Mouse (Mus musculus) forebrain, embryonic 10.5 days (tissue): ENCODE measurements around the gene Ssb. TPM values are rescaled to one million over a fixed set of nuclear protein-coding genes. Genes with fewer than 3 reads are reported as not detected.

Experiments
- DNase-seq: peaks from one replicate; pipeline ENCODE4 v3.0.0-alpha.2; 2017; ENCODE audit warnings: low spot score; ENCODE audit errors: extremely low spot score
- H3K27ac ChIP-seq: fragments of 300-500 bp; sonication (generic); 2 replicates; pipeline ENCODE4 v1.5.1; 2016; ENCODE audit warnings: mild to moderate bottlenecking
- H3K27me3 ChIP-seq: fragments of 300-500 bp; sonication (generic); 2 replicates; pipeline ENCODE4 v1.6.1; 2016; ENCODE audit warnings: mild to moderate bottlenecking; ENCODE audit not compliant: poor library complexity, severe bottlenecking
- H3K36me3 ChIP-seq: fragments of 300-500 bp; sonication (generic); replicated peaks from 2 replicates; pipeline ENCODE4 v1.6.1; 2016; ENCODE audit warnings: mild to moderate bottlenecking, moderate library complexity
- H3K4me1 ChIP-seq: fragments of 300-500 bp; sonication (generic); 2 replicates; pipeline ENCODE4 v1.6.1; 2016
- H3K4me3 ChIP-seq: fragments of 300-500 bp; sonication (generic); 2 replicates; pipeline ENCODE4 v1.5.1; 2016; ENCODE audit warnings: mild to moderate bottlenecking, moderate library complexity
- H3K9me3 ChIP-seq: fragments of 300-500 bp; sonication (generic); 2 replicates; pipeline ENCODE4 v1.6.1; 2016; ENCODE audit warnings: mild to moderate bottlenecking, moderate library complexity
- WGBS: fragments of 180-500 bp; shearing (Covaris S2); methylation state at CpG from one replicate; pipeline ENCODE4 v1.1.7; 2016; 5-methylcytosine and 5-hydroxymethylcytosine counted together
- polyA plus RNA-seq: library from polyadenylated mRNA; unstranded; fragments of >200 nt; fragmentation: Nextera tagmentation; extraction: Ambion mirVana; gene quantifications from 2 replicates; pipeline ENCODE4 v1.2.1, GENCODE M21; 2016

Gene Ssb
- polyA plus RNA-seq, 1 experiment from 2014 or later, result 406 TPM

DNA sequence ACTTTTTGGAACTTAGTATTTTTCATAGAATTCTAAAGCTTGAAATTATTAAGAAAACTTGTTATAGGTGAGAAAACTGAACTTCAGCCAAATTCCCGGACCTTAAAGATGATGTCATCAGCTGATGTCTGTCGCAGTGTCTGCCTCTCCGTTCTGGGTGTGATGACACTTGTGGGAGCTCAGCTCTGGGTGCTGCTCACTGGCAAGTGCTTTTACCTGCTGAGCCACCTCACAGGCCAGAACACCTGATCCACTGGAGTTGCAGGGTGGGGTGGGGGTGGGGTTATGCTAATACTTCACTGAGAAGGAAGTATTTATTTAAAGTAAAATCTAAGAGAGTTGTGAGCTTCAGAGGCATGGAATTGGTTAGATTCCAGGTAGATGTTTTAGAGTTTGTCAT, 55.9 kb downstream of the Ssb start:
- no peaks in the 10 kb centered on the region for H3K27me3 ChIP-seq
- no peak overlapping the region for H3K27ac ChIP-seq
- 0 out of 2 replicates have a peak, but pooled peaks cover 4% of the 10 kb centered on the region for H3K4me1 ChIP-seq
- 93% methylated on average over 3 of the region's 3 CpGs for WGBS
- H3K4me3 ChIP-seq, result no peak overlapping the region
- H3K36me3 ChIP-seq, result peaks cover 60% of the 10 kb centered on the region
- H3K9me3 ChIP-seq, result no peaks in the 10 kb centered on the region
- DNase-seq, result no peak

Other genes starting within 250 kb of the Ssb start
- 14.5 and 15.6 TPM in 2 replicates for gene Bbs5, start 214.4 kb upstream of the Ssb start, polyA plus RNA-seq
- gene Klhl41, start 191.4 kb upstream of the Ssb start, polyA plus RNA-seq, result 0.11 and 0.21 TPM in 2 replicates
- 18.6 and 19.1 TPM in 2 replicates for gene Fastkd1, start 148.0 kb upstream of the Ssb start, polyA plus RNA-seq
- gene Ppig, start 139.0 kb upstream of the Ssb start, polyA plus RNA-seq, result 155 and 168 TPM in 2 replicates
- 2.9 and 4.1 TPM in 2 replicates for gene Ccdc173, start 72.0 kb upstream of the Ssb start, polyA plus RNA-seq
- 29.3 and 30.3 TPM in 2 replicates for gene Phospho2, start 71.9 kb upstream of the Ssb start, polyA plus RNA-seq
- gene Klhl23, start 39.6 kb upstream of the Ssb start, polyA plus RNA-seq, result 27.3 and 28.7 TPM in 2 replicates
- gene Mettl5, start 24.1 kb downstream of the Ssb start, polyA plus RNA-seq, result 44.4 and 48.0 TPM in 2 replicates
- 10.3 and 11.8 TPM in 2 replicates for gene Ubr3, start 35.7 kb downstream of the Ssb start, polyA plus RNA-seq
- not detected in 2 replicates for gene Myo3b, start 177.6 kb downstream of the Ssb start, polyA plus RNA-seq